Mouse (Mus musculus): Measurements from ENCODE around the gene Iscu.
A peak's percentile ranks its signal among the peaks of the same experiment; 100 is the strongest.

Iscu gene

DNA sequence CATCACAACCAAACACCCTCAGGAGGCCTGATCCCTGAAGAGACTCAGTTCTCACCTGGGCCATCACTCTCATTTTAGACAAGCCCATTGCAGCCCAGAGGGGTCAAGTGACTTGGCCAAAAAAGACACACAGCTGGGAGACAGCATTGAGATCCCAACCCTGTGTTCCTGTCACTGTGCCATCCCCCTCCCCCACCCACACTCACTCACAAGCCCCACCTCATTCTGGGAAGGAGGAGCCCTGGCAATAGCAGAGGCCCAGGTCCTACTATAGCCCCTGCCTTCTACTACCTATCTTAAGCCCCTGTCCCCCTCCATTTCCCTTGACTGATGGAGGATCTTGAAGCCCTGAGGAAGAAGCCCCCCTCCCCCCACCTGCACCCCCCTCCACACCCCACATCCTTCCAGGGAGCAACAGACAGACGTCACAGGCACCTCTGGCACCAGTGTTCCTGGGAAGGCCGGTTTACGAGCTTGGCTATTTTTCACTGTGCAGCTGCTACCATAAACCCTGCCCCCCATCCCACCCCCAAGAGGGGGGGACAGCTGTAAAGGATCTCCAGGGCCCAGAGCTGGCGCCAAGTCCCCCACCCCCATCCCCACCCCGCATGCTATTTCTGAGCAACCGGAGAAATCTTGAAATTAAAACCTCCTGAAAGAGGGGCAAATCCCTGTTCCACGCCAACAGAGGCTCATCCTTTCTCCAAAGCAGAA is 16.7 kb downstream of the Iscu start:
- DNase-seq = no peak

DNA sequence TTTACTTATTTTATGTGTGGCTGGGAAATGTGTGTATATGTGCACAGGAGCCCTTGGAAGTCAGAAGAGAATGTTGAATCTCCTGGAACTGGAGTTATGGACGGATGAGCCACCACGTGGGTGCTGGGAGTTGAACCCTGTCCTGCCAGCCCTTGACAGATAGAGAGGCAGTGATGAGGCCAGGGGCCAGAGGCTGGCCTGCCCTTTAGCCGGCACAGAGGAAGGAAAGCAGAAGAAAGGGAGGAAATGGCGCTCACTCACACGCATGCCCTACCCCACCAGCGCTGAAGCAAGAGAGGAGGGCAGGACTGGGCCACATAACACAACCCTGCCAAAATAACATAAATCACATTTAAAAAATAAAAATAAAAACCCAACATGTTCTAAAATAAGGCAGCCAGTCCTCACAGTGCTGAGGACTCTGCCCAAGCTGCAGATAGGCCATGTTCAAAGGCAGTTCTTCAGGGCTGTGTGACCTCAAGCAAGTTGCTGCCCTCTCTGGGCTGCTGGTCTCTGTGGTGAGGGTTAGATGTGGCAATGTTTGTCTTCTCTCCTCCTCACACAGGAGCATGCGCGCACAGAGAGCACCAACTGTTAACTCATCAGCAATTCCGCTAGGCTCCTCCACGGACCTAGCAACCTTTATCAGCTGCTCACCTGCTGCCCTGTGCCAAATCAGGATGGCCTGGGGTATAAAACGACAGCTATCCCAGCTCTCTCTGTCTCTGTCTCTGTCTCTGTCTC is 18.1 kb downstream of the Iscu start:
- no peak for DNase-seq

DNA sequence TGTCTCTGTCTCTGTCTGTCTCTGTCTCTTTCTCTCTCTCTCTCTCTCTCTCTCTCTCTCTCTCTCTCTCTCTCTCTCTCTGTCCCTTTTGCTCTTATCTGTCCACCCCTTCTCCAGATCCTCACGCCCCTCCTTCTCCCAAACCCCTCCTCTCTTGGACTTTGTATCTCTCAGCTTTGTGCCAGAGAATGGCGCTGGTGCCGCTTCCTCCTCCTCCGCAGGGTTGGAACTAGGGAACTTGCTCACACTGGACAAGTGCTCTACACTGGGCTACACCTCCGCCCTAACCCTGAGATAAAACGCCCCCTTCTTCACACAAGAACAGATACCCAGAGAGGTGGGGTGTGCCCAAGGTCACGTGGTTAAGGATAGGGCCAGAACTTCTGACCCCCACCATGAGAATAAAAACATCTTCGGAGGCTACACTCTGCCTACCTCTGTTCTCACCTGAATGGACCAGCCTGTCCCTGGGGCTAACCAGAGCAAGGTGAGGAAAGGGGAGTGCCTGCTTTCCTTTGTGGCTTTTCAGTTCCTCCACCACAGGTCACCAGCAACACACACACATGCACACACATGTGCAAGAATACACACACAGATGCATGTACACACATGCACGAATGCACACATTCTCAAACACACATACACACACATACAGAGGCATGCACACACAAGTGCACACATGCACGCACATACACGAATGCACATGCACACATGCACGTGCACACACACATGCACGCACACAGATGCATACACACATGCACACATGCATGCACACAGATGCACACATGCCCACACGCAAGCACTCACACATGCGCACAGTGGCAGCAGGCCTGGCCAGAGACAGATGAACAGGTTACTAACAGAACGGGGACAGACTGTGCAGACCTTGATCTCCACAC is 18.9 kb downstream of the Iscu start:
- no peak for DNase-seq

DNA sequence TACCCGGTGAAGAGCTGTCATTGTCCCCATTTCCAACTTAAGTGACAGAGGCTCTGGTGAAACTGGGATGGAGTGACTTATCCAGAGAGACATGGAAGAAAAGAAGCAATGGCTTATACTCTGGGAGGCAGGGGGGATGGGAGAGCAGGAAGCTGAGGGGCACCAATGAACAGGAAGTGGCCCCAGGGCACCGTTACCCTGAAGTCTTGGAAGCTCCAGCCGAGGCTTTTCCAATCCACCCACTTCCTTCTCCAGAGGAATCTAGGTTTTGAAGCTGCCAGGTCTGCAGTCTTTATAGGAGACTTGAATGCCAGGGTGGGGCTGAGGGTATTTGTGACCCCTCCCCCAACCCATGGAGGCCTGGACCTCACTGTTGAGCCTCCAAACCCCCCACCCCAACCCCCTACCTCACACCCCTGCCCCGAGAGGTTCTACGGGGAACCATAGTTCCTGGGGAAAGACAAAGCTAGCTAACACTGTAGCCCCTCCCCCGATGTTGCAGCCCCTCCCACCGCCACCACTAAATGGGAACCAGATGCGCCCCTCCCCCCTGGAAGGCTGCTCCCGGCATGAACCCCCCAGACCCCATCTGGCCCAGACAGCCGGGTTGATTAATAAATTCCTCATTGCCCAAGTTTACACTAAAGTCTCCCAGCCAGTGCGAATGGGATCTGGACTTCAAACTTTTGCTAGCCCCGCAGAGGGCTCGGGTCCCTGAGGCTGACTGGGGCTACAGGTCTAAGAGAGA is 24.0 kb downstream of the Iscu start:
- peak; percentile 24 for DNase-seq

DNA sequence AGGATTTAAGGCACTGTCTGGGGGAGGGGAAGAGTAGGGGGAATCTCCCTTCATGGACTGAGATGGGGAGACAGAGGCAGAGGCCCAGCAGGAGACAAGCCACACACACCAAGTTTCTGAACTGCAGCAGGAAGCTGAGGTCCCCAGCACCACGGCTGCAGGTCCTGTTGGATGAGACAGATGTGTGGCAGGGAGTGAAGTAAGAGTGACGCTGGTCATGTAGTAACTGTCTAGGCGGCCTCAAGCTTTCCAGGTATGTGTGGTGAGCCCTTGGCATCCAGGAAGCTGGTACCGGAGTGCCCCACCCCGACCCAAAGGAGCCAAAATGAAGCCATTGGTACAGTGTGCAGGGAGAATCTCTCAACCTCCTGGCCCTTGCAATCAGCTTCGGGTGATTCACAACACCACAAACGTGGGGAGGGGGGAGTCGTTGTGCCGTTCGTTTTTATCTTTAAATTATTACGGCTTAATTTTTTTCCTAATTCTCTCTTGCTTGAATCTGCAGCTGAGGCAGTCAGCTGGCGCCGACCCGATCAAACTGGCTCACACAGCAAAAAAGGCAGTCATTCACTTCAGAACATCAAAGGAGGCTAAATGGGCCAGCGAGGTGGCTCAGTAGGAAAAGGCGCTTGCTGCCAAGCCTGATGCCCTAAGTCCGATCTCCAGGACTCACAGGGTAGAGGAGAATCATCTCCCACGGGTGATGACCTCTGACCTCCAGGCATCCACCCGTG is 24.8 kb downstream of the Iscu start:
- DNase-seq = no peak

DNA sequence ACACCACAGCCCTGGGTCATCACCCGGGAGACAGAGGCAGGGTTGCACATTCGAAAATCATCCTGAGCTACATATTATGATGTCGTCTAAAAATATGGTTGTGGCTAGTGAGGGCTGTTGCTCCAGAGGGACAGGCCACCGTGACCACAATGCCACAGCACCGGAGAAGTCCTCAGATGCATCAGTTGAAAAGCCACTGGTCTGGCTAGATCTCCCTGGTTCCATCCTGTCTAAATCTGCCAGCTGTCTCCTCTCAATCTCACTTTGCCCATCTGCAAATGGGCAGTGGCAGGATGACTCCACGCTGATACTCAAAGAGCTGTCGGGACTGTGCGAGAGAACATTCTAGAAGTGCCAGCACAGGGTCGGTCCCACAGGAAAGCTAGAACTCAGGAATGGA is 26.0 kb downstream of the Iscu start:
- no peak for DNase-seq

DNA sequence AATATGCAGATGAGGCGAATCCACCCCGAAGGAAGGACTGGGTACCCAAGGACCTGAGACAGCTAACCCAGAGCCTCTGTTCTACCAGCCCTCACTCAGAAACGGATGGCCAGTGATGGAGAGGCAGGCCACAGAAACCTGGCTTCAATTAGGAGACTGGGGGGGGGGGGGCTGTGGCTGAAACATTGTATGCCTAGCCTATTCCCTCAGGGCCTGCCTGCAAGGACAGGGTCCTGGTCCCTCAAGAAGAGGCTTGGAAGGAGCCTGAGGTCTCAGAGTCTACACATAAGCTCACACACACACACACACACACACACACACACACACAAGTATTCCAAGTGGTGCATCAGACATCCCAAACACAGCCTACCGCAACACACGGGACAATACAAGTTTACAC is 27.1 kb downstream of the Iscu start:
- DNase-seq = no peak

DNA sequence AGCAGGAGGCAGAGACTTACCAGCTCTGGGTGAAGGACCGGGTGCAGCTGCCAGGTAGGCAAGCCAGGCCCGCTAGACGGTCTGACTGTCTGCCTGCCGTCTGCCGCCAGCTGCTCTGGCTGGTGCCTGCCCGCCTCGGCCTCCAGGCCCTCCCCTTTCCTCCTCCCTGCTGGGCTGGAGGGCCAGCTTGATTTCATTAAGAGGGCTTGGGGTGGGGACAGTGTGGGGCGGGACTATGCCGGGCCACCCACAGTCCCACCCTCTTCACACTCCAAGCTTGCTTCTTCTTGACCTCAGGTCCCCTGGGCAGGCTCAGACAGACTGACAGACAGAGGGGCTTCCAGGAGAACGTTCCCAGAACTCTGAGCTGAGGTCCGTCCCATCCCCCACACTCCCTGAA is 27.7 kb downstream of the Iscu start, which contains the start of gene Tmem119:
Tmem119 (minus strand) TSS at position 237 of the 400 bp plus-strand sequence.
- peak; percentile 88 for DNase-seq

DNA sequence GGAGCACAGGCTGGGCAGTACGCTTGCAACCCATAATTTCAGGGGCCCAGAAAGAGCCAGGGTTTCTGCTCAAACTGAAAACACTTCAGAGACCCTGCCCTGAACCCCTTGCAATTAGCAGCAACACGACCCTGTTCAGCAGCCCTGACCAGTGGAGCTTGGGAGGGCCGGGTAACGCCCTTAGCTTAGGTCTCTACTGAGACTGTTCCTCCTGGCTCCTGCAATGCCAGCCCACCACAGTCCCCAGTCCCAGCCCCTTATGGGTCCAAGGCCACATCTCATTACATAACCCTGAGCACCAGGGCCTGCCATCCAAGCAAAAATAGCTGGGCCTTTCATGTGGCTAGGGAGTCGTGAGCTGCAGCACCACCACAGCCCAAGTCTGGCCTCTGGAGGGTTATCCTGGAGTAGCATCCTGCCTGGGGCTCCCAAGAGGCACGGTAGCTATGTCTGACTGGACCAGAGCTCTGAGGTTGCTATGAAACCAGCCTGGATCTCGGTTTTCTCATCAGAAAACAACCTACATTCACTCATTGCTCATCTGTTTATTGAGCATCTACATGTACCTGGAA is 31.9 kb downstream of the Iscu start:
- no peak for DNase-seq

DNA sequence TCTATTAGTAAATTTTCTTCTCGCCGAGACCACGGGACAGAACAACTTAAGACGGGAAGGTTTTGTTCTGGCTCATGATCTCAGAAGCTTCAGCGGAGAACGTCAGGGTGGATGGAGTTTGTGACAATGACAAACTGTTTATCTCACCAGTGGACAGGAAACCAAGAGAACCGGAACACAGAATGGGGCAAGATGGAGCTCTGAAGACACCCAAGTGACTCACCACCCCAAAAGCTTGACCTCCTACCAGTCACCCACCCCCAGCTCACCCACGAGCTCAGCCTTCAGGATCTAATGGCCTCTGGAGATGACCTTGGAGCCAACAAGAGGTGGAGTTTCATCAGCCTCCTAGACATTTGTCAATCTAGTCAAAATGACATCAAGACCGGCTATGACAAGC is 32.8 kb downstream of the Iscu start:
- DNase-seq = no peak

DNA sequence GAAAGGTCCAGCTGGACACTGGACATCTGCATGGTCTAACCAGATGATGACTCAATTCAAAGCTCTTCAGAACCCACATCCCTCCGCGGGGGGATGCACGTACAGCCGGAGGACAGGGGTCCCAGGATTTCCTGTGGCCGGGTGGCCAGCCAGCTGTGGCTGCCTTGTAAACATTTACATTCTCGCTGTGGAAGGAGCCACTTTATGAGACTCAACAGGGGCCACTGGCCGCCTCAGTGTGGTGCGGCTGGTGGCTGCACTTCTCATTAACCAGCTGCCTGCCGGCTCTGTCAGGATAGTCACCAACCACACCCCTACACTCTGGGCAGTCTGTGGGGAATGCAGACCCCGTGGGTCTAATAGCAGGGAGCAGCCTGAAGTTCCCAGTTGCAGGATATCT is 33.9 kb downstream of the Iscu start:
- DNase-seq = no peak

DNA sequence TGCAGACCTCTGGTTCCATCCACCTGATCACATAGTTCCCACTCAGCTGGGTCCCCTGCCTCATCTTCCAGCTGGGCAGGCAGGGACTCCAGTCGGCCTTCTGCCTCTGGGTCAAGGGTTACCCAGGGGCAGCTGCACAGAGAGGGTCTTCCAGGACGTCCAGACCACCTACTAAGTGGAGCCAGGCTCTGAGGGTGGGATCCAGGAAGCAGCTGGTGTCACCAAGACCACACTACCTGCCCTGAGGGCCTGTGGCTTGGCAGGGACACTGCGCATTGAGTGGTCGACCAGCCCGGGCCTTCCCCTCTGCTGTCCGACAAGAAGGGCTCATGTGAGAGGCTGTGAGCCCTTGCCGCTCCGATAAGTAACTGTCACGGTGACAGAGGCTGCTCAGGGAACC is 35.2 kb downstream of the Iscu start:
- no peak for DNase-seq

DNA sequence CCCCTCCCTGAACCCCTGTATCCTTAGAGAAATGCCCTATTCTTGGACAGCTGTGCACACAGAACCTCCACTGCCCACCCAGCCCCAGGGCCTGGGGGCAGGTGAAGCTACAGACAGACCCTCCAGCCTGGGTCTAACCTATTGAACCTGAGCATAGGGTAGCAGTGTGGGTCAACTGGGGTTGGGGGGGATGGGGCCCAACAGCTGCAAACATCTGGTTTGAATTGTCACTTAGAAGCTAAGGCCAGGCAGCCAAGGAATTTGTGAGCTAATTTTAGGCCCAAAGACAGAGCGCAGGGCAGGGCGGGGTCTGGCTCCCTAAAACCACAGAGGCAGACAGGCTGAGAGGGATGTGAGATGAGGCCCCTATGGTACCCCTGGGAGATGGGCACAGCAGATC is 35.6 kb downstream of the Iscu start:
- no peak for DNase-seq

DNA sequence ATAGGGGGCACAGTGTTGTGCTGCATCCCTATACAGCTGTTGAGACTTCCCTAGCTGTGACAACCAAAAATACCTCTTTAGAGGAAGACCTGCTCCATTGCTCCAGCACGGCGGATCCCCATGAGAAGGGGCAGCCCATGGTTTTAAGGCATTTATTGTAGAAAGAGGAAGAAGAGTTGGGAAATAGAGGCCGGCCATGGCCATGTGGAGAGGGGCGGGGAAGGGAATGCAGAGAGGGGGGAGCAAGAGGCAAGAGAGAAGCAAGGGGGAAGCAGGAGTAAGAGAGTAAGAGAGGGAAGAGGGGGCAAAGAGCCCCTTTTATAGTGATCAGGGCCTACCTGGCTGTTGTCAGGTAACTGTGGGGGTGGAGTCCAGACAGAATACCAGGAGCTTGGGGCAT is 37.6 kb downstream of the Iscu start:
- no peak for DNase-seq

DNA sequence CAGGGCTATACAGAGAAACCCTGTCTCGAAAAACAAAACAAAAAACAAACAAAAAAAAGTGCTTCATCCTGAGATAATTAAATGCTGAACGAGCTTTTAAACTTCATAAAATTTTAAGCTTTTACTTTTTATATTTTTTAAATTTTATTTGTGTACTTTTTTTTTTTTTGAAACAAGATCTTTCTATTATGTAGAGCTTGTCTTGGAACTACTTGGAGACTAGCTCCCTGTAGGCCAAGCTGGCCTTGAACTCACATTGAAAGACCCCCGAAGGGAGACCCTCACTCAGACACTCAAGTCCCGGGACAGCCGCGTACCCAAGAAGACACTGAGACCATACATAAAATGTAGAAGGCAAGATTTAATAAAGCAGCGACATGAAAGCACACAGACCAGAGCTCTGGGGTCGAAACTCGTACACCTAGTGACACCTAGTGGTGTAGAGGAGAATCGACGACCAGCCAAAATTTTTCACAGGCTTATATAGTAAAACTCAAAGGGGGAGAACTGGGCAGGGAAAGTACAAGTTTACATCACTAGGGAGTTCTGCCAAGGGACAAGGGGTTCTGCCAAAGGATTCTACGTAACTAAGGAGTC is 39.4 kb downstream of the Iscu start:
- DNase-seq = peak; percentile 32

DNA sequence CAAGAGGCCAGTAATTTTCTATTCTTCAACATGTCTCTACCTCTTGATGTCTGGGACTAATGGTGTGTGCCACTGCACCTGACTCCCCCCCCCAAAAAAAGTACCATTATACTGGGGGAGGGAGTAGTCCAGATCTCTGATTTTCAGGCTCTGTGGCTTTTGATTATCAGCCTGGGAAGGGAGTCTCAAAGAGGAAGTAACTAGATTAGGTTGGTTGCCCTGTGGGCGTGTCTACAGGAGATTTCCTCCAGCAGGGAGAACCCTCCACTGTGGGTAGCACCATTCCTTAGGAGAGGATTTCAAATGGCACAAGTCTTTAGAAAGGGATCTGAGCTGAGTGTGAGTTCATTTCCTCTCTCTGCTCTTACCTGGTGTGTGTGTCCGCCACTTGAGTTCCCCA is 40.1 kb downstream of the Iscu start:
- no peak for DNase-seq

DNA sequence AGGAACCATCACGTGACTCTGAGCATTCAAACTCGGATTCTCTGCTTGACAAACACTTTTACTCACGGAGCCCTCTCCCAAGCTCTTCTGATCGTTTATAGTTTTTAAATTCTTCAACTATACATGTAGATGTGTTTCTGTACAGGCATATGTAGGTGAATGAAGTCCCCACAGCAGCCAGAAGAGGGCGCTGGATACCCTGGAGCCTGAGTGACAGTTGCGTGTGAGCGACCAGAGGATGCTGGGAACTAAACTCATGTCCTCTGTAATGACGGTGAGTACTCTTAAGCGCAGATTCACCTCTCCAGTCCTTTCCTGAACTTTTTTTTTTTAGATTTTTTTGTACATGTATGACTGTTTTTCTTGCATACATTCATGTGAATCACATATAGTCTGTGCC is 41.1 kb downstream of the Iscu start:
- DNase-seq = peak; percentile 24

DNA sequence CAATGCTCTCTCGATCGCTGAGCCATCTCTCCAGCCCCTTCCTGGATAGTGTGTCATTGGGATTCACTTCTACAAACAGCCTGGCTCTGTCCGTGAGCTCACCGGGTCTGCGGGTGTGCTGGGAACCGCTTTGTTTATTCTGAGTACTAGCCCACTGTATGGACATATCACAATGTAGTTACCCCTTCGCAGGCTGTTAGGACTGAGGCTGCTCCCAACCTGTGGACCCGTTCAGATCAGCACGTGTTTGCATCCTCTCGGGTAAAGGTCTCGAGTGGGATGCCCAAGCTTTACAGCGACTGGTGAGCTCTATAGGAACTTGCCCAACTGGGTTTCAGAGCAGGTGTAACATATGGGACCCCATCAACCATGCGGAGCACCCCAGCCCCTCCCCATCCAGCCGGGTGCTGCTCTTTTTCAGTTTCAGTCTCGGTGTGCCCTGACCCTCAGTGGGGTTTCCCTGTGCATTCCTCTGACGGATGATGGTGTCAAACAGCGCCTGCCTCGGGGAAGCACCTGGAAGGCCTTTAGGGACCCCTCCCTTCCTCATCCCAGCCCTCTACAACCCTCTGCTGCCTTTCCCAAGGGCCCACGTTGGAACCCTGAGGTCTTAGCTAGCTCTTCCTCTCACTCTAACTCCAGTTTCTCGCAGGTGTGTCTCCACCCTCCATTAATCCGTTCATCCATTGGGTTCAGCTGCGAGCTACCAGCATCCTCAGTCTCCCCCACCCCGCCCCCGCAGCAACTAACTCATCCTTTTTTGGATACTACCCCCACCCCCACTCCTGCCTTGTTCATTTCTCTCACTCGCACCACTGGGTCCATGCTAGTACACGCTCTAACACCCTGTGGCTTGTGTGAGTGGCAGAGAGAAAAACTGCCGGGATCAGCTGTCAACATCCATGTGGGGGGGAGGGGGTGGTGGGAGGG is 41.8 kb downstream of the Iscu start:
- DNase-seq = no peak

DNA sequence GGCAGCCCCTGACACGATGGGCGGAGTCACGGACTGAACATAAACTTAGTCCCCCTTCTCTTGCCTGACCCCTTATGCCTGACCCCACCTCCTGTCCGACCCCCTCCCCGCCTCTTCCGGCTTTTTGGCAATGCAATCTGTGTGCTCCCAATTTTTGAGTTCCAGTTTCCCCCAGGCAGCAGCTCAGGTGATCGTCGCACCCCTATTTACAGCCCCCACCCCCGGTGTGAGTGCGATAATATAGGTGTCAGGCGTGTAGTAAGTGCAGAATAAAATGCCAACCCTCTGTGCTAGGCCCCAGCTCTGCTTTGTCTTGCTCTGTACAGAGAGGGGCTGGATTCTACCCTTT is 42.5 kb downstream of the Iscu start:
- no peak for DNase-seq

DNA sequence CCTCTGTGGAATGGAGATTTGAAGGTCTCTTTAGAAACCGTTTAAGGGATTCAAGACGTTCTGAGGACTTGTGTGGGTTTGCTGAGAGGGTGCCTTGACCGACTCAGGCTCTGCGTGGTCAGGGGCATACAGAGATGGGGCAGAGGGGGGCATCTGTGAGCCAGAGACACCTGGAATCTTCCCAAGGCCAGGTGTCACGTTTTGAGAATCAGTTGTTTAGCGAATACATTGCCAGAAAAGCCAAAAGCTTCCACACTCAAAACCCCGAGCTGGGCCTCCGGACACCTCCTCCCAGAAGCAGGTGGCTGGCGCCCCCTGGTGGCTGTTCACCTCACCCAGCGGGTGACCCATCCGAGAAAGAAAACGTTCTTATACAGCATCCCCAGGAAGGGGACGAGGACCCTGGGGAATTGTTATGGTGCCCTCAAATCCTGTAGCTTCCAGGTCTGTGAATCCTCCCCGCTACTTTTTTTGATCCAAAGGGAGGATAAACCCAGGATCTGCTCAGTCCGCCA is 43.1 kb downstream of the Iscu start:
- peak; percentile 83 for DNase-seq

Data from retina, postnatal 1 day (tissue).